ENCODE assay signal across 8 mouse cellular contexts in genomic region chr10:127210961-127211405, GRCm38 (mm10). TPM values are rescaled to one million over a fixed set of nuclear protein-coding genes. Genes with fewer than 3 reads are reported as not detected.
DNase-seq lines count a peak whose midpoint lies in the region; ATAC-seq and TF ChIP-seq lines count a peak whose summit lies in the region.

No protein-coding gene starts in this region.

- CTCF ChIA-PET in Patski (lab: Charles Lee): interaction anchor here (1.0 to 1.5 kb wide), 2 partner anchors 15 to 20 kb away, joined by 3 to 4 read pairs; no protein-coding TSS in a partner anchor

- H3K27ac ChIP-seq in cerebellum, adult 2 months (ENCODE audit: insufficient read depth, low read length): peak overlapping the region; percentile 24; the same call in 1 of the 2 replicates
- peak overlapping the region; percentile 75 for H3K27ac ChIP-seq in heart, embryonic 13.5 days (replicated peaks)

- peaks cover 27% of the 10 kb centered on the region for H3K36me3 ChIP-seq in heart, embryonic 13.5 days

- no peak for DNase-seq in cerebellum, adult 2 months
- DNase-seq in cerebellum, postnatal 4 days (ENCODE audit: low spot score in 2 of 2): no peak
- no peak for DNase-seq in Patski (ENCODE audit: low read depth, low spot score)
- DNase-seq in kidney, postnatal 25 days: peak; percentile 79 to 94
- DNase-seq in right cerebral cortex, adult 18-20 months: no peak
- no peak for DNase-seq in left cerebral cortex, adult 8-10 months (ENCODE audit: low spot score in 2 of 2)

- in situ Hi-C loops in Patski (cut with MboI; ENCODE audit: low pct_unique_long_range_greater_than_20kb): no loop called here

- under 1% methylated on average over 25 of the region's 25 CpGs for WGBS in cerebellum, adult 2 months
- 1% methylated on average over 25 of the region's 25 CpGs for WGBS in heart, embryonic 13.5 days

- peak overlapping the region; percentile 93 for H3K9ac ChIP-seq in heart, embryonic 13.5 days

- no peaks in the 10 kb centered on the region for H3K27me3 ChIP-seq in cerebellum, adult 2 months (ENCODE audit: control insufficient read depth, insufficient read depth, low read length)
- H3K27me3 ChIP-seq in Patski: no peaks in the 10 kb centered on the region
- H3K27me3 ChIP-seq in heart, embryonic 13.5 days (replicated peaks): no peaks in the 10 kb centered on the region; the same call in 1 of the 2 replicates

- TF ChIP-seq CTCF in cerebellum, adult 2 months (IDR thresholded peaks at IDR 0.05; ENCODE audit: borderline replicate concordance, insufficient read depth, low read depth, low read length): no peak
- TF ChIP-seq CTCF in Patski (IDR thresholded peaks at IDR 0.05): no peak

- peak overlapping the region; percentile 84 for H3K4me2 ChIP-seq in heart, embryonic 13.5 days

- no peaks in the 10 kb centered on the region for H3K9me3 ChIP-seq in heart, embryonic 13.5 days

- POLR2A ChIA-PET in Patski (lab: Charles Lee): interaction anchor here (1.3 to 2.6 kb wide), 2 partner anchors 12 to 20 kb away, joined by 4 to 5 read pairs; no protein-coding TSS in a partner anchor

- no peak for TF ChIP-seq POLR2A in cerebellum, adult 2 months (IDR thresholded peaks at IDR 0.05; ENCODE audit: borderline replicate concordance, insufficient read depth, low read length)

- peak overlapping the region; percentile 64 for H3K4me3 ChIP-seq in cerebellum, adult 2 months (replicated peaks; ENCODE audit: insufficient read depth, low read depth, low read length)
- peak overlapping the region; percentile 96 for H3K4me3 ChIP-seq in heart, embryonic 13.5 days

- ATAC-seq in Patski: peak; percentile 63
- ATAC-seq in heart, embryonic 13.5 days (ENCODE audit: extremely low read depth, insufficient number of reproducible peaks, low FRiP score, low TSS enrichment): peak; percentile 57
- ATAC-seq in megakaryocyte progenitor cell, adult 5-6 weeks (replicated peaks; ENCODE audit: poor library complexity): peak; percentile 42

- peaks cover 19% of the 10 kb centered on the region for H3K4me1 ChIP-seq in cerebellum, adult 2 months (ENCODE audit: control insufficient read depth, insufficient read depth, low read length)
- H3K4me1 ChIP-seq in heart, embryonic 13.5 days: peaks cover 25% of the 10 kb centered on the region

RNA-seq across cellular contexts. Expression of gene Pip4k2c, which starts 0.4 kb away (rescaled TPM):
- polyA plus RNA-seq in cerebellum, adult 2 months (2012; rRNA removed): 58.8 and 64.1 TPM in 2 replicates
- 76.8 TPM for polyA plus RNA-seq in Patski (2021)
- 23.2 and 23.8 TPM in 2 replicates for polyA plus RNA-seq in heart, embryonic 13.5 days (2015; fragmentation: Nextera tagmentation; extraction: Ambion mirVana)
- total RNA-seq in megakaryocyte progenitor cell, adult 5-6 weeks (2015): 9.7 and 11.2 TPM in 2 replicates
- 11.4 and 12.1 TPM in 2 replicates for total RNA-seq in megakaryocyte progenitor cell, adult 5-6 weeks (2017)
- total RNA-seq in left cerebral cortex, adult 8-10 months (2022): 100 to 1,000 TPM; 104 to 112 (median 106) TPM

RNA-seq across cellular contexts. Expression of gene Dtx3, which starts 15.5 kb away (rescaled TPM):
- 321 and 339 TPM in 2 replicates for polyA plus RNA-seq in cerebellum, adult 2 months (2012; rRNA removed)
- polyA plus RNA-seq in Patski (2021): 155 TPM
- polyA plus RNA-seq in heart, embryonic 13.5 days (2015; fragmentation: Nextera tagmentation; extraction: Ambion mirVana): 65.2 and 67.7 TPM in 2 replicates
- 23.8 and 28.0 TPM in 2 replicates for total RNA-seq in megakaryocyte progenitor cell, adult 5-6 weeks (2015)
- total RNA-seq in megakaryocyte progenitor cell, adult 5-6 weeks (2017): 18.0 and 19.3 TPM in 2 replicates
- total RNA-seq in left cerebral cortex, adult 8-10 months (2022): 100 to 1,000 TPM; 211 to 218 (median 216) TPM

RNA-seq across cellular contexts. Expression of gene Arhgef25, which starts 21.1 kb away (rescaled TPM):
- 105 and 117 TPM in 2 replicates for polyA plus RNA-seq in cerebellum, adult 2 months (2012; rRNA removed)
- polyA plus RNA-seq in Patski (2021): 106 TPM
- 21.4 and 21.6 TPM in 2 replicates for polyA plus RNA-seq in heart, embryonic 13.5 days (2015; fragmentation: Nextera tagmentation; extraction: Ambion mirVana)
- 1.7 and 3.1 TPM in 2 replicates for total RNA-seq in megakaryocyte progenitor cell, adult 5-6 weeks (2015)
- 3.0 and 5.3 TPM in 2 replicates for total RNA-seq in megakaryocyte progenitor cell, adult 5-6 weeks (2017)
- total RNA-seq in left cerebral cortex, adult 8-10 months (2022): 100 to 1,000 TPM; 153 to 178 (median 174) TPM

RNA-seq across cellular contexts. Expression of gene Slc26a10, which starts 30.5 kb away (rescaled TPM):
- 3.1 and 3.3 TPM in 2 replicates for polyA plus RNA-seq in cerebellum, adult 2 months (2012; rRNA removed)
- polyA plus RNA-seq in Patski (2021): 0.85 TPM
- 18.0 and 21.5 TPM in 2 replicates for polyA plus RNA-seq in heart, embryonic 13.5 days (2015; fragmentation: Nextera tagmentation; extraction: Ambion mirVana)
- not detected in 2 replicates for total RNA-seq in megakaryocyte progenitor cell, adult 5-6 weeks (2015)
- total RNA-seq in megakaryocyte progenitor cell, adult 5-6 weeks (2017): 0.84 and 0.87 TPM in 2 replicates
- total RNA-seq in left cerebral cortex, adult 8-10 months (2022): 1 to 10 TPM; 5.8 to 7.4 (median 6.9) TPM

RNA-seq across cellular contexts. Expression of gene B4galnt1, which starts 46.0 kb away (rescaled TPM):
- polyA plus RNA-seq in cerebellum, adult 2 months (2012; rRNA removed): 81.9 and 83.6 TPM in 2 replicates
- polyA plus RNA-seq in Patski (2021): 112 TPM
- polyA plus RNA-seq in heart, embryonic 13.5 days (2015; fragmentation: Nextera tagmentation; extraction: Ambion mirVana): 1.2 and 1.7 TPM in 2 replicates
- total RNA-seq in megakaryocyte progenitor cell, adult 5-6 weeks (2015): 212 and 219 TPM in 2 replicates
- 122 and 139 TPM in 2 replicates for total RNA-seq in megakaryocyte progenitor cell, adult 5-6 weeks (2017)
- total RNA-seq in left cerebral cortex, adult 8-10 months (2022): 100 to 1,000 TPM; 105 to 118 (median 112) TPM

Comparison
In these comparisons a context has a peak if more than half of its experiments do, and no peak if none do; other contexts are left out.
1. DNase-seq: peak in kidney, postnatal 25 days (2 of 2); none in cerebellum, adult 2 months (0 of 2), cerebellum, postnatal 4 days (0 of 2), Patski (single experiment), right cerebral cortex, adult 18-20 months (single experiment) and left cerebral cortex, adult 8-10 months (0 of 2).
2. Peak in every context shown above with its lines, with median percentiles within 50 percentile points of each other: ATAC-seq.